Mouse (Mus musculus) testis, adult 10 weeks (tissue): ENCODE results near the gene Itgb1. TPM values are rescaled to one million over a fixed set of nuclear protein-coding genes. Genes with fewer than 3 reads are reported as not detected.

ENCODE experiments used
- polyA plus RNA-seq: library from polyadenylated mRNA; stranded (reverse); fragments of 350-450 nt; fragmentation: Illumina TruSeq; extraction: RNeasy Lipid Tissue Mini Kit (QIAGEN cat#74804); gene quantifications from one replicate; pipeline ENCODE4 v1.2.3, GENCODE M21; 2014; ENCODE audit warnings: low read depth, low replicate concordance

The Itgb1 gene
- polyA plus RNA-seq, result 74.0 TPM

GRCm38 (mm10) chr8:128685507-128686428 lies at the start of gene Itgb1:
TSS of gene Itgb1 (plus strand) at chr8:128685654.

Other genes starting within 250 kb of the Itgb1 start
- gene Gm3952, start 113.0 kb downstream of the Itgb1 start, polyA plus RNA-seq, result 27.9 TPM